Mouse (Mus musculus) brain, embryonic 14.5 days (tissue): ENCODE results near the gene Npsr1.

Experiments
- CTCF ChIP-seq: fragments of 200-500 bp; IDR thresholded peaks from 2 replicates; pipeline ENCODE4 v1.5.1; 2012; ENCODE audit warnings: inconsistent platforms, mild to moderate bottlenecking, moderate library complexity, borderline replicate concordance; ENCODE audit not compliant: insufficient read depth, insufficient read length; ENCODE audit errors: extremely low read depth
- POLR2A ChIP-seq: fragments of 200-500 bp; IDR thresholded peaks from 2 replicates; pipeline ENCODE4 v1.6.1; 2012; ENCODE audit warnings: mild to moderate bottlenecking, inconsistent platforms, borderline replicate concordance; ENCODE audit not compliant: poor library complexity, insufficient read depth, insufficient read length, severe bottlenecking; ENCODE audit errors: extremely low read depth

GRCm38 (mm10) chr9:24217721-24218120, 119.9 kb downstream of the Npsr1 start:
- TF ChIP-seq POLR2A, result no peak
- no peak for TF ChIP-seq CTCF
